ENCODE assay signal across 11 mouse cellular contexts in the genomic region with DNA sequence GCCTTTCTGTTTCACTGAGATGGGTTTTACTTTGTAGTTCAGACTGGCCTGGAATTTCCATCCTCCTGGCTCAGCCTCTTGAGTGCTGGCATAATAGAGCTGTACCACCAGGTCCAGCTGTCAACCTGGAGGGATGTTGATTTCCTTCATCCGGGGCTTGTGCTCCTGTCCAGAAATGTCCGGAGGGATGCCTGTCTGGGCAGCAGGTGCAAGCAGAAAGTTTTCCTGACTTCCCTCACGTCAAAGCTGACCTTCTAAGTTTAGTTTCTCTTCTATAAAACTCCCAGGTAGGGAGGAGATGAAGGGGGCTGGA. TPM values are rescaled to one million over a fixed set of nuclear protein-coding genes. Genes with fewer than 3 reads are reported as not detected.
DNase-seq lines count a peak whose midpoint lies in the region; ATAC-seq and TF ChIP-seq lines count a peak whose summit lies in the region.
"Had no signal": no experiment of that assay in that cellular context is flagged by ENCODE, and none has a peak within 500 bp of the region (broad histone marks: within the 10 kb centered on the region; RNA-seq: fewer than 3 reads in every experiment).

No protein-coding gene starts in this region.

- no peak for DNase-seq in gastrocnemius, adult 2 months
- DNase-seq in gastrocnemius, postnatal 25 days, result no peak
- DNase-seq in lung, postnatal 14 days, result no peak
- no peak for DNase-seq in embryo, embryonic 9.5 days (ENCODE audit: extremely low spot score)
- DNase-seq in urinary bladder, postnatal 14 days (ENCODE audit: low spot score), result no peak
- DNase-seq: embryo, embryonic 11 days had no signal

- no peaks in the 10 kb centered on the region for H3K27me3 ChIP-seq in lung, embryonic 15.5 days

- H3K4me1 ChIP-seq in lung, embryonic 15.5 days, result peaks cover 42% of the 10 kb centered on the region
- H3K4me1 ChIP-seq in bone marrow macrophage, adult 2 months (ENCODE audit: control insufficient read depth, insufficient read depth, low read length), result peaks cover 47% of the 10 kb centered on the region

- H3K9me3 ChIP-seq in lung, embryonic 15.5 days, result no peaks in the 10 kb centered on the region
- H3K9me3 ChIP-seq: midbrain, embryonic 13.5 days had no signal

- no peaks in the 10 kb centered on the region; the same call in 1 of the 2 replicates for H3K36me3 ChIP-seq in lung, embryonic 15.5 days
- no peaks in the 10 kb centered on the region for H3K36me3 ChIP-seq in macrophage (ENCODE audit: inconsistent target)
- H3K36me3 ChIP-seq: midbrain, embryonic 13.5 days had no signal

- H3K9ac ChIP-seq in lung, embryonic 15.5 days, result no peak overlapping the region
- H3K9ac ChIP-seq: midbrain, embryonic 13.5 days had no signal

- no peak for TF ChIP-seq CTCF in gastrocnemius, adult 2 months (IDR thresholded peaks at IDR 0.05)
- no peak for TF ChIP-seq CTCF in bone marrow macrophage, adult 2 months (IDR thresholded peaks at IDR 0.05; ENCODE audit: low read depth, low read length)

- H3K4me2 ChIP-seq in lung, embryonic 15.5 days, result no peak overlapping the region

- 58% methylated on average over 3 of the region's 3 CpGs for WGBS in lung, embryonic 15.5 days
- 56% methylated on average over 3 of the region's 3 CpGs for WGBS in macrophage (ENCODE audit: missing documents)

- H3K4me3 ChIP-seq in gastrocnemius, adult 2 months, result no peak overlapping the region
- no peak overlapping the region for H3K4me3 ChIP-seq in lung, embryonic 15.5 days
- peak overlapping the region; percentile 25 for H3K4me3 ChIP-seq in bone marrow macrophage, adult 2 months (ENCODE audit: insufficient read depth, low read length)
- no peak overlapping the region for H3K4me3 ChIP-seq in macrophage (ENCODE audit: inconsistent target)
- H3K4me3 ChIP-seq: midbrain, embryonic 13.5 days had no signal

- no peak for TF ChIP-seq POLR2A in bone marrow macrophage, adult 2 months (IDR thresholded peaks at IDR 0.05; ENCODE audit: borderline replicate concordance, low read depth, low read length)

- H3K79me2 ChIP-seq in macrophage (ENCODE audit: inconsistent target), result no peaks in the 10 kb centered on the region

- H3K27ac ChIP-seq in gastrocnemius, adult 2 months, result peak overlapping the region; percentile 94
- peak overlapping the region; percentile 96 for H3K27ac ChIP-seq in lung, embryonic 15.5 days
- H3K27ac ChIP-seq in bone marrow macrophage, adult 2 months (ENCODE audit: insufficient read depth, low read depth, low read length), result peak overlapping the region; percentile 81
- peak overlapping the region; percentile 87 for H3K27ac ChIP-seq in macrophage
- H3K27ac ChIP-seq: midbrain, embryonic 13.5 days had no signal

- ATAC-seq in lung, embryonic 15.5 days (ENCODE audit: borderline replicate concordance, extremely low read depth, low FRiP score, low TSS enrichment), result no peak
- ATAC-seq: inflammation-experienced regulatory T-cells, adult 6 months; midbrain, embryonic 13.5 days had no signal

- intact Hi-C loops in gastrocnemius, adult 2 months (cut with DNase I), result no loop called here

RNA-seq across cellular contexts. Expression of gene Avpi1, which starts 1.4 kb away (rescaled TPM):
- 1 to 10 TPM; 8.7 to 9.0 TPM for total RNA-seq in gastrocnemius, adult 2 months (2021)
- 1 to 10 TPM; 8.4 to 9.3 TPM for total RNA-seq in gastrocnemius, postnatal 25 days (2021)
- 64.3 and 64.4 TPM in 2 replicates for polyA plus RNA-seq in lung, embryonic 15.5 days (2015; fragmentation: Nextera tagmentation; extraction: Ambion mirVana)
- polyA plus RNA-seq in bone marrow macrophage, adult 2 months (2012; ENCODE audit: insufficient read depth, insufficient read length, missing spikeins), result 16.9 and 21.3 TPM in 2 replicates
- total RNA-seq in macrophage (2018; cell fraction: chromatin; rRNA removed), result 1 to 10 TPM in 4 of 26 experiments, under 1 TPM in 2, not detected in 20; 0.63 to 3.3 (median 1.4) TPM
- 1 to 10 TPM; 1.1 to 8.4 (median 3.7) TPM for total RNA-seq in macrophage (2018; cell fraction: cytosol; rRNA removed)
- 1 to 10 TPM in 12 of 26 experiments, under 1 TPM in 10, not detected in 4; 0.46 to 3.4 (median 1.0) TPM for total RNA-seq in macrophage (2018; cell fraction: nucleus; rRNA removed)
- 3.0 to 9.5 TPM (median 6.7 TPM) in 3 replicates for polyA plus RNA-seq in macrophage (2018)

RNA-seq across cellular contexts. Expression of gene Marveld1, which starts 16.9 kb away (rescaled TPM):
- 1 to 10 TPM; 4.8 to 7.2 TPM for total RNA-seq in gastrocnemius, adult 2 months (2021)
- 10 to 100 TPM in 1 of 2 experiments, 1 to 10 TPM in 1; 6.8 to 11.8 TPM for total RNA-seq in gastrocnemius, postnatal 25 days (2021)
- polyA plus RNA-seq in lung, embryonic 15.5 days (2015; fragmentation: Nextera tagmentation; extraction: Ambion mirVana), result 17.1 and 21.0 TPM in 2 replicates
- 32.4 TPM in 2 replicates for polyA plus RNA-seq in bone marrow macrophage, adult 2 months (2012; ENCODE audit: insufficient read depth, insufficient read length, missing spikeins)
- total RNA-seq in macrophage (2018; cell fraction: chromatin; rRNA removed), result 1 to 10 TPM in 21 of 26 experiments, under 1 TPM in 5; 0.34 to 8.7 (median 1.7) TPM
- total RNA-seq in macrophage (2018; cell fraction: cytosol; rRNA removed), result 1 to 10 TPM; 1.9 to 9.0 (median 3.2) TPM
- total RNA-seq in macrophage (2018; cell fraction: nucleus; rRNA removed), result 10 to 100 TPM in 3 of 26 experiments, 1 to 10 TPM in 23; 1.9 to 15.2 (median 3.9) TPM
- 2.9 to 12.9 TPM (median 8.4 TPM) in 3 replicates for polyA plus RNA-seq in macrophage (2018)

RNA-seq across cellular contexts. Expression of gene Zfyve27, which starts 33.5 kb away (rescaled TPM):
- 10 to 100 TPM; 13.0 to 14.4 TPM for total RNA-seq in gastrocnemius, adult 2 months (2021)
- 10 to 100 TPM; 10.3 to 12.0 TPM for total RNA-seq in gastrocnemius, postnatal 25 days (2021)
- 23.3 and 28.2 TPM in 2 replicates for polyA plus RNA-seq in lung, embryonic 15.5 days (2015; fragmentation: Nextera tagmentation; extraction: Ambion mirVana)
- 30.7 and 32.3 TPM in 2 replicates for polyA plus RNA-seq in bone marrow macrophage, adult 2 months (2012; ENCODE audit: insufficient read depth, insufficient read length, missing spikeins)
- total RNA-seq in macrophage (2018; cell fraction: chromatin; rRNA removed), result 100 to 1,000 TPM in 25 of 26 experiments, 10 to 100 TPM in 1; 94.8 to 230 (median 183) TPM
- total RNA-seq in macrophage (2018; cell fraction: cytosol; rRNA removed), result 10 to 100 TPM; 11.2 to 23.1 (median 16.7) TPM
- total RNA-seq in macrophage (2018; cell fraction: nucleus; rRNA removed), result 100 to 1,000 TPM in 6 of 26 experiments, 10 to 100 TPM in 20; 55.3 to 113 (median 81.8) TPM
- polyA plus RNA-seq in macrophage (2018), result 10.8 to 19.0 TPM (median 16.4 TPM) in 3 replicates

RNA-seq across cellular contexts. Expression of gene Pi4k2a, which starts 40.0 kb away (rescaled TPM):
- 10 to 100 TPM; 11.9 to 12.8 TPM for total RNA-seq in gastrocnemius, adult 2 months (2021)
- 10 to 100 TPM; 10.4 to 12.2 TPM for total RNA-seq in gastrocnemius, postnatal 25 days (2021)
- 21.7 and 26.1 TPM in 2 replicates for polyA plus RNA-seq in lung, embryonic 15.5 days (2015; fragmentation: Nextera tagmentation; extraction: Ambion mirVana)
- polyA plus RNA-seq in bone marrow macrophage, adult 2 months (2012; ENCODE audit: insufficient read depth, insufficient read length, missing spikeins), result 42.6 and 44.6 TPM in 2 replicates
- total RNA-seq in macrophage (2018; cell fraction: chromatin; rRNA removed), result 100 to 1,000 TPM in 23 of 26 experiments, 10 to 100 TPM in 3; 84.4 to 383 (median 149) TPM
- 100 to 1,000 TPM in 10 of 26 experiments, 10 to 100 TPM in 16; 76.0 to 130 (median 96.6) TPM for total RNA-seq in macrophage (2018; cell fraction: cytosol; rRNA removed)
- total RNA-seq in macrophage (2018; cell fraction: nucleus; rRNA removed), result 100 to 1,000 TPM; 100 to 448 (median 137) TPM
- 62.5 to 98.7 TPM (median 75.6 TPM) in 3 replicates for polyA plus RNA-seq in macrophage (2018)

RNA-seq across cellular contexts. Expression of gene Morn4, which starts 44.1 kb away (rescaled TPM):
- 1 to 10 TPM; 2.2 to 4.4 TPM for total RNA-seq in gastrocnemius, adult 2 months (2021)
- 1 to 10 TPM; 1.2 to 1.8 TPM for total RNA-seq in gastrocnemius, postnatal 25 days (2021)
- 21.1 and 22.9 TPM in 2 replicates for polyA plus RNA-seq in lung, embryonic 15.5 days (2015; fragmentation: Nextera tagmentation; extraction: Ambion mirVana)
- polyA plus RNA-seq in bone marrow macrophage, adult 2 months (2012; ENCODE audit: insufficient read depth, insufficient read length, missing spikeins), result 1.3 and 1.4 TPM in 2 replicates
- 10 to 100 TPM in 8 of 26 experiments, 1 to 10 TPM in 18; 2.7 to 15.1 (median 8.4) TPM for total RNA-seq in macrophage (2018; cell fraction: chromatin; rRNA removed)
- total RNA-seq in macrophage (2018; cell fraction: cytosol; rRNA removed), result 1 to 10 TPM; 2.4 to 6.7 (median 4.1) TPM
- total RNA-seq in macrophage (2018; cell fraction: nucleus; rRNA removed), result 10 to 100 TPM in 3 of 26 experiments, 1 to 10 TPM in 23; 1.6 to 20.0 (median 5.9) TPM
- polyA plus RNA-seq in macrophage (2018), result 2.7 to 5.4 TPM (median 5.3 TPM) in 3 replicates
